9 mouse cellular contexts compared by ENCODE assay signal in the genomic region with DNA sequence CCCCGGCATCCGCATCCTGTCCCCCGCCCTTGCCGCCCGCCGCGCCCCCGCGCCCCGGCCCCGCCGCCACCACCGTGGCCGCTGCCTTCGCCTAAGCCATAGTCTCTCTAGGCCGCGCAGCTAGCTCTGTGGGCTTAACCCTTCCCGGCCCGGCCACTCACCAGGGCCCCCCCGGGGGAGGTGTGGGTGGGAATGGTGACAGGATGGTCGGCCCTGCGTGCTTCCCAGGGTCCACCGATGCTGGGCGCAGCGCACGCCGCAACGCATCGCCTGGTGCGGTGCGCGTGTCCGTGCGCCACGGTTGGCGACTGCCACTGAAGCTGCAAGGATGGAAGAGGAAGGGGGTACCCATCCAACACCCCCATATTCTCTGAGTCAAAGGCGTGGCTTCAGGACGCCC. TPM values are rescaled to one million over a fixed set of nuclear protein-coding genes. Genes with fewer than 3 reads are reported as not detected.
A peak's percentile ranks its signal among the peaks of the same experiment; 100 is the strongest.
DNase-seq lines count a peak whose midpoint lies in the region; ATAC-seq lines count a peak whose summit lies in the region.
"Had no signal": no experiment of that assay in that cellular context is flagged by ENCODE, and none has a peak within 500 bp of the region (broad histone marks: within the 10 kb centered on the region; RNA-seq: fewer than 3 reads in every experiment).

Gene Zfp853 (minus strand): TSS at position 220 of the 400 bp plus-strand sequence.

- no peak for DNase-seq in heart, adult 18-20 months
- peak; percentile 19 for DNase-seq in hindbrain, embryonic 11.5 days (ENCODE audit: low spot score)
- DNase-seq in lung, postnatal 4 days = peak; percentile 30 to 41
- no peak for DNase-seq in spleen, adult 18-20 months
- DNase-seq in cerebellum, postnatal 14 days = no peak
- no peak for DNase-seq in urinary bladder, postnatal 36 days (ENCODE audit: low spot score in 2 of 2)

- no peaks in the 10 kb centered on the region for H3K9me3 ChIP-seq in heart, embryonic 14.5 days (ENCODE audit: control insufficient read depth, low read length)
- no peaks in the 10 kb centered on the region for H3K9me3 ChIP-seq in hindbrain, embryonic 11.5 days (ENCODE audit: control insufficient read depth, low read length)

- H3K27ac ChIP-seq in heart, embryonic 14.5 days (replicated peaks in 1 of 2; ENCODE audit: control insufficient read depth in 1 of 2, insufficient read depth in 1 of 2, low read depth in 2 of 2, low read length in 2 of 2) = no peak within 1 kb of the TSS
- H3K27ac ChIP-seq in brown adipose tissue, adult 24 weeks (replicated peaks; ENCODE audit: low read depth, low read length) = no peak within 1 kb of the TSS
- no peak within 1 kb of the TSS for H3K27ac ChIP-seq in hindbrain, embryonic 11.5 days (ENCODE audit: low read depth, low read length)

- H3K4me1 ChIP-seq in heart, embryonic 14.5 days (ENCODE audit: control insufficient read depth in 2 of 2, insufficient read depth in 2 of 2, low read length in 2 of 2) = peaks cover 7 to 17% of the 10 kb centered on the region in 2 experiments; a peak in 3 of 4 replicates
- peaks cover 3% of the 10 kb centered on the region; the same call in 1 of the 2 replicates for H3K4me1 ChIP-seq in brown adipose tissue, adult 24 weeks (ENCODE audit: control insufficient read depth, insufficient read depth, insufficient read length, low read length)
- peaks cover 4% of the 10 kb centered on the region for H3K4me1 ChIP-seq in hindbrain, embryonic 11.5 days (replicated peaks; ENCODE audit: control insufficient read depth, insufficient read depth, low read length)

- WGBS in heart, embryonic 14.5 days = 5% methylated on average over 32 of the region's 38 CpGs
- WGBS in hindbrain, embryonic 11.5 days = 9% methylated on average over 18 of the region's 38 CpGs

- no peak for ATAC-seq in heart, embryonic 14.5 days (ENCODE audit: insufficient number of reproducible peaks, insufficient read depth, low FRiP score, low read depth)
- ATAC-seq in hindbrain, embryonic 11.5 days (ENCODE audit: low FRiP score) = no peak

- H3K27me3 ChIP-seq in heart, embryonic 14.5 days (ENCODE audit: control insufficient read depth, insufficient read depth, low read length) = peaks cover 63% of the 10 kb centered on the region
- peaks cover 49% of the 10 kb centered on the region for H3K27me3 ChIP-seq in hindbrain, embryonic 11.5 days (ENCODE audit: control insufficient read depth, insufficient read depth, low read length)

- peak within 1 kb of the TSS; percentile 88 for H3K4me2 ChIP-seq in heart, embryonic 14.5 days (ENCODE audit: low read length)
- H3K4me2 ChIP-seq in hindbrain, embryonic 11.5 days (replicated peaks; ENCODE audit: low read depth, low read length) = peak within 1 kb of the TSS; percentile 42

- H3K9ac ChIP-seq in heart, embryonic 14.5 days (ENCODE audit: low read length) = peak within 1 kb of the TSS; percentile 64
- H3K9ac ChIP-seq in hindbrain, embryonic 11.5 days (ENCODE audit: low read depth, low read length) = peak within 1 kb of the TSS; percentile 31; the same call in 1 of the 2 replicates

- H3K4me3 ChIP-seq in heart, embryonic 14.5 days (ENCODE audit: control insufficient read depth in 1 of 2, insufficient read depth in 1 of 2, low read depth in 1 of 2, low read length in 2 of 2) = peak within 1 kb of the TSS; percentile 44 to 53
- peak within 1 kb of the TSS; percentile 39 for H3K4me3 ChIP-seq in brown adipose tissue, adult 24 weeks (ENCODE audit: insufficient read depth, low read depth, low read length)
- H3K4me3 ChIP-seq in hindbrain, embryonic 11.5 days (ENCODE audit: low read depth, low read length) = peak within 1 kb of the TSS; percentile 29

- H3K36me3 ChIP-seq in heart, embryonic 14.5 days (ENCODE audit: control insufficient read depth, insufficient read depth, low read length) = no peaks in the 10 kb centered on the region
- no peaks in the 10 kb centered on the region for H3K36me3 ChIP-seq in hindbrain, embryonic 11.5 days (ENCODE audit: control insufficient read depth, insufficient read depth, low read length)

RNA-seq across cellular contexts. Expression of gene Zfp853, which starts in this region (rescaled TPM):
- polyA plus RNA-seq in heart, embryonic 14.5 days (2014; fragmentation: Nextera tagmentation; extraction: Ambion mirVana) = 0.07 TPM in 1 of 2 replicates, not detected in the other
- under 1 TPM in 1 of 2 experiments, not detected in 1; 0.13 TPM for total RNA-seq in heart, adult 18-20 months (2021)
- not detected in 2 replicates for polyA plus RNA-seq in brown adipose tissue, adult 24 weeks (2012; ENCODE audit: insufficient read depth, insufficient read length, missing spikeins)
- not detected in 2 replicates for polyA plus RNA-seq in hindbrain, embryonic 11.5 days (2014; fragmentation: Nextera tagmentation; extraction: Ambion mirVana)
- polyA plus RNA-seq: testis, adult 2 months had no signal

Comparison
In these comparisons a context has a peak if more than half of its experiments do, and no peak if none do; other contexts are left out.
1. Peak in DNase-seq, H3K4me3 ChIP-seq, H3K9ac ChIP-seq and H3K4me2 ChIP-seq in hindbrain, embryonic 11.5 days; RNA of the gene not detected or under 1 TPM.
2. DNase-seq: peak in lung, postnatal 4 days (2 of 2); none in heart, adult 18-20 months (0 of 2), spleen, adult 18-20 months (0 of 2), cerebellum, postnatal 14 days (0 of 2) and urinary bladder, postnatal 36 days (0 of 2).
3. Peak in every context shown above with its lines, with median percentiles within 50 percentile points of each other: H3K4me3 ChIP-seq.